Mouse (Mus musculus) liver, adult 2 months (tissue): ENCODE data around the gene Tlk1.

ENCODE experiments used
- CTCF ChIP-seq: fragments of 200-500 bp; IDR thresholded peaks from 2 replicates; pipeline ENCODE4 v1.5.1; 2011; ENCODE audit warnings: low read depth, low read length, control low read depth
- POLR2A ChIP-seq: fragments of 200-500 bp; IDR thresholded peaks from 2 replicates; pipeline ENCODE4 v1.6.1; 2011; ENCODE audit warnings: low read length, control low read depth; ENCODE audit not compliant: insufficient read depth; ENCODE audit errors: extremely low read depth

- TF ChIP-seq CTCF: no peak
- TF ChIP-seq POLR2A: no peak
Measured at GRCm38 (mm10) chr2:70801543-70801942, 24.0 kb downstream of the Tlk1 start.
